Mouse (Mus musculus) forebrain, embryonic 12.5 days (tissue): ENCODE measurements around the gene Tex2. TPM values are rescaled to one million over a fixed set of nuclear protein-coding genes. Genes with fewer than 3 reads are reported as not detected.

Experiments
- ATAC-seq: fragments of 200-750 bp; cut with Nextera tagmentation; 2 replicates; pipeline ENCODE4 v1.8.0; 2017; ENCODE audit warnings: moderate TSS enrichment; ENCODE audit not compliant: low FRiP score
- H3K27ac ChIP-seq: fragments of 300-500 bp; sonication (generic); 2 replicates; pipeline ENCODE4 v1.5.1; 2016; ENCODE audit warnings: mild to moderate bottlenecking
- H3K27me3 ChIP-seq: fragments of 300-500 bp; sonication (generic); 2 replicates; pipeline ENCODE4 v1.6.1; 2016; ENCODE audit warnings: mild to moderate bottlenecking
- H3K36me3 ChIP-seq: fragments of 300-500 bp; sonication (generic); replicated peaks from 2 replicates; pipeline ENCODE4 v1.6.1; 2016; ENCODE audit warnings: mild to moderate bottlenecking
- H3K4me1 ChIP-seq: fragments of 300-500 bp; sonication (generic); 2 replicates; pipeline ENCODE4 v1.6.1; 2016
- H3K4me2 ChIP-seq: fragments of 300-500 bp; sonication (generic); 2 replicates; pipeline ENCODE4 v1.6.1; 2016; ENCODE audit warnings: mild to moderate bottlenecking, moderate library complexity
- H3K4me3 ChIP-seq: fragments of 300-500 bp; sonication (generic); replicated peaks from 2 replicates; pipeline ENCODE4 v1.5.1; 2016; ENCODE audit warnings: mild to moderate bottlenecking
- H3K9ac ChIP-seq: fragments of 300-500 bp; sonication (generic); 2 replicates; pipeline ENCODE4 v1.6.1; 2016; ENCODE audit warnings: mild to moderate bottlenecking
- H3K9me3 ChIP-seq: fragments of 300-500 bp; sonication (generic); 2 replicates; pipeline ENCODE4 v1.6.1; 2016
- WGBS: fragments of 180-500 bp; shearing (Covaris S2); methylation state at CpG from one replicate; pipeline ENCODE4 v1.1.7; 2016; 5-methylcytosine and 5-hydroxymethylcytosine counted together
- polyA plus RNA-seq: library from polyadenylated mRNA; unstranded; fragments of >200 nt; fragmentation: Nextera tagmentation; extraction: Ambion mirVana; gene quantifications from 2 replicates; pipeline ENCODE4 v1.2.1, GENCODE M21; 2016

Tex2 gene
- polyA plus RNA-seq, 1 experiment from 2014 or later = 10.7 TPM

DNA sequence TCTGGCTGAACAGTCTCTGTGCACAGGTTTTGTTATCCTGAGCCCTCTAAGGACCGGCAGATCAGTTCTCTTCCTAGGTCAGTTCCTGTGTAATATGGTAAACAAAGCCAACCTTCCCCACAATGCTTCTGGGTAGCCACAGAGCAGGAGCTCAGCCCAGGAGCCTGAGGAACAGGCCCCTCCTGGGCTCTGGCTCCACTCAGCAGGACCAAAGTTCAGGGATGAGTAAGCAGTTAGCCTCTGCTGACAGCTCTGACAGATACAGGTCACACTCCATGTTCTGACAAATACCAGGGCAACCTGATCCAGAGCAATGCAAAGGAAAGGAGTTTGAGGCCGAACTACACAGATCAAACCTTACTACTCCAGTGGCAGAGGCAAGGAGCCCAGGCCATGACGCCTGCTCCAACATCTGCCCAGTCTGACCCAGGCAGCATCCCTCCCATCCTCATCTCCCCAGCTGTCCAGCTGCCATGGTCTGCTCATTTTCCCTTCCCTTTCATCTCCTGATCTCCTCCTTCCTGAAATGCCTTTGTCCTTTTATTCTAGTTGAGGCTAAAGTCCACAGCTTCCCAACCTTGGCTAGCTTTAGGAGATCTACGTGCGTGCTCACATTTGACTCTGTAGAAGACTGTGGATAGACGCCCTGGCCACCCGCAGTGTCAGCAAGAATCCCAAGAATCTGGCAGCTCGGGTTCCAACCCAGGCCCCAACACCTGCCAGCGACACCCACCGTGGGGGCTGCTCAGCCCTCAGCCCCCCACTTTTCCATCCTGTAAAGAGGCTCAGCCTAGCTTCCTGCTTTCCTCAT lies 57.2 kb downstream of the Tex2 start:
- 62% methylated on average over 10 of the region's 10 CpGs for WGBS
- Histone ChIP-seq H3K9ac (no peak overlapping the region), H3K36me3 (no peaks in the 10 kb centered on the region), H3K4me2 (no peak overlapping the region), H3K9me3 (no peaks in the 10 kb centered on the region), H3K27ac (no peak overlapping the region; the same call in 1 of the 2 replicates), H3K4me1 (peaks cover 16% of the 10 kb centered on the region), H3K27me3 (no peaks in the 10 kb centered on the region), H3K4me3 (no peak overlapping the region)
- no peak for ATAC-seq

DNA sequence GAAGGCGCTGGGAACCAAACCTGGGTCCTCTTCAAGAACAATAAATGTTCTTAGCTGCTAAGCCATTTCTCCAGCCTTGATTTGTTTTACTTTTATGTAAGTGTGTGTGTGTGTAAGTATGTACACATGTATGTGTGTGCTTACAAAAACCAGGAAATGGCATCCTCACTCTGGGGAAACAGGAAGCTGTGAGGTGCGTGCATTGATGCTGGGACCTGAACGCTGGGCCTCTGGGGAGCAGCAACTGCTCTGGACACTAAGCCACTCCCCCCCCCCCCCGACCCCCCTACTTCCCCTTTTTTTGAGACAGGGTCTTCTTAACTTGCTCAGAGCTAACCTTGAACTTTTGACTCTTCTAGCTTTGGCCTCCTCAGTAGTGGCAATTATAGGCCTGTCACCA lies 62.8 kb downstream of the Tex2 start:
- Histone ChIP-seq H3K27me3 (no peaks in the 10 kb centered on the region), H3K4me1 (no peaks in the 10 kb centered on the region), H3K4me2 (no peak overlapping the region), H3K4me3 (no peak overlapping the region), H3K9ac (no peak overlapping the region), H3K27ac (no peak overlapping the region), H3K36me3 (0 out of 2 replicates have a peak, but pooled peaks cover 6% of the 10 kb centered on the region), H3K9me3 (no peaks in the 10 kb centered on the region)
- 88% methylated on average over 4 of the region's 4 CpGs for WGBS
- ATAC-seq = no peak

DNA sequence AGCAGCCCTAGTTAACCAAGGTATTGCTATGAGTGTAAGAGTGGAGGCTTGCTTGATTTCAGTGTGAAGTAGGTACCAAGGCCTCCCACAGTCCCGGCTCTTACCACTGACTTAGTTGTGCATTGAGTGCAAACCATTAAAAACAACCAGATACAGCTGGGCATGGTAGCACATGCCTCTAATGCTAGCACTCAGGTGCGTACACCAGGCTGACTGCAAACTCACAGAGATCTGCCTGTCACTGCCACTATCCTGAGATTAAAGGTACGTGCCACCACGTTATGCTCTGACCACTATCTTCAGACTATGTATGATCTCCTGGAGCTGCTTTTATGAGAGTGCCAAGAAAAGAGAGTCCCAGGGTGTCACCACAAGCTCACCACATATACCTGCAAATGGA lies 67.1 kb downstream of the Tex2 start:
- H3K9ac ChIP-seq = no peak overlapping the region
- no peaks in the 10 kb centered on the region for H3K9me3 ChIP-seq
- no peak for ATAC-seq
- H3K36me3 ChIP-seq = peaks cover 20% of the 10 kb centered on the region; the same call in 1 of the 2 replicates
- 97% methylated on average over 4 of the region's 4 CpGs for WGBS
- no peaks in the 10 kb centered on the region for H3K4me1 ChIP-seq
- H3K27me3 ChIP-seq = no peaks in the 10 kb centered on the region
- no peak overlapping the region for H3K4me2 ChIP-seq
- no peak overlapping the region for H3K4me3 ChIP-seq
- H3K27ac ChIP-seq = no peak overlapping the region

DNA sequence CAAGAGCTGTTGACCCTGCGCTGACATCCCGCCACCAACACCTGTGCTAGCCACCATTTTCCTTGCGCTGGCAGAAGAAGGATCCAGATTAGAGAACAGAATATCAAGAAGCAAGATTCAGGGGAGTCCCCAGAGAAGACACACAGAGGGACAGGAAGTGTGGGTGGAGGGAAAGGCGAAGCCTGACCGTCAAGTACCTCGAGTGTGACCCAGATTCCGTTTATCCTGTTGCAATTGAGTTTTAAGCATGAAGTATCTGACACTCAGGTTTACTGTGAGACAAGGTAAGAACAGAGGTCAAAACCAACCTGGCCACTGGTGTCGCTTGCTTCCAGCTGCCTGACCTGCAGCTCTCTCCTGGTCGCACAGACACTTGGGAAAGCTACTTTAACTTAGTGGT lies 68.3 kb downstream of the Tex2 start:
- H3K4me3 ChIP-seq = no peak overlapping the region
- no peaks in the 10 kb centered on the region for H3K4me1 ChIP-seq
- no peak overlapping the region for H3K4me2 ChIP-seq
- no peak for ATAC-seq
- H3K27me3 ChIP-seq = no peaks in the 10 kb centered on the region
- no peak overlapping the region for H3K27ac ChIP-seq
- H3K9ac ChIP-seq = no peak overlapping the region
- H3K36me3 ChIP-seq = peaks cover 20% of the 10 kb centered on the region; the same call in 1 of the 2 replicates
- WGBS = 95% methylated on average over 9 of the region's 9 CpGs
- no peaks in the 10 kb centered on the region for H3K9me3 ChIP-seq

DNA sequence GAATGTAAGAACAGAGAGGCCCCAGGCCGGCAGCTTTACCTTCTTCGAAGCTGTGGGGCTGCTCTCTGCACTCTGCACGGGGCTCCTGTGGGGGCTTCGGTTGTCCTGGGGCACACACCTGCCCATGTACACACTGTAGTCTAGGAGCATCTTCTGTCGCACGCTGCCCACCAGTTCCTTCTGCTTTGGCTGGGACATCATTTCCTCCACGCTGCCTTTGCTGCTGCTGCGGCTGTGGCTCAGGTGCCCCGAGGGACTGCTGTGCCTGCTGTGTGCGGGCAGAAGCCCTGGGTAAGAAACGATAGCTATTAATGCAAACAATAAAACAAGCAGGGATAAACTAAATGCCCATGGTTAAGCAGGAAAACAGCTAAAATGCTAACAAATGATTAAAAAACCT lies 69.1 kb downstream of the Tex2 start:
- H3K27ac ChIP-seq = no peak overlapping the region
- H3K9ac ChIP-seq = no peak overlapping the region
- no peak overlapping the region for H3K4me3 ChIP-seq
- H3K36me3 ChIP-seq = peaks cover 20% of the 10 kb centered on the region; the same call in 1 of the 2 replicates
- no peak for ATAC-seq
- no peaks in the 10 kb centered on the region for H3K4me1 ChIP-seq
- WGBS = 92% methylated on average over 11 of the region's 11 CpGs
- no peak overlapping the region for H3K4me2 ChIP-seq
- H3K9me3 ChIP-seq = no peaks in the 10 kb centered on the region
- no peaks in the 10 kb centered on the region for H3K27me3 ChIP-seq

DNA sequence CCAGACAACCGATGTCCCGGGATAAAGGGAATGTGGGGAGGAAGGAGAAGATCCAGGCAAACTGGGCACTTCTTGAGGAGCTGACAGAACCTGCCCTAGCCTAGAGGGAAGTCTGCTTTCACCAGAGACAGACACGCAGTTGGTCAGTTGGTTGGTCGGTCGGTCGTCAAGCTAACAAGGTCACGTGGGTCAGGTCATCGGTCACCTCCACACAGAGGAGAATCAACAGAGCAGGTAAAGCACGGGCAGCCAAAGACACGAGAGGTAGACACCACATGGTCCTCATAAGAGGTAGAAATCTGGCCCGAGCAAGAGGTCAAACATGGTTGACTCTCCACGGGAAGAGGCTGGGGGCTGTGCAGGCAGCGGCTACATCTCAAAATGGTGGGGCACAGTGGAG lies 70.2 kb downstream of the Tex2 start:
- no peak overlapping the region for H3K4me2 ChIP-seq
- H3K27ac ChIP-seq = no peak overlapping the region
- no peaks in the 10 kb centered on the region for H3K9me3 ChIP-seq
- no peaks in the 10 kb centered on the region for H3K27me3 ChIP-seq
- no peaks in the 10 kb centered on the region for H3K4me1 ChIP-seq
- peaks cover 20% of the 10 kb centered on the region; the same call in 1 of the 2 replicates for H3K36me3 ChIP-seq
- ATAC-seq = no peak
- no peak overlapping the region for H3K4me3 ChIP-seq
- 93% methylated on average over 13 of the region's 13 CpGs for WGBS
- no peak overlapping the region for H3K9ac ChIP-seq

DNA sequence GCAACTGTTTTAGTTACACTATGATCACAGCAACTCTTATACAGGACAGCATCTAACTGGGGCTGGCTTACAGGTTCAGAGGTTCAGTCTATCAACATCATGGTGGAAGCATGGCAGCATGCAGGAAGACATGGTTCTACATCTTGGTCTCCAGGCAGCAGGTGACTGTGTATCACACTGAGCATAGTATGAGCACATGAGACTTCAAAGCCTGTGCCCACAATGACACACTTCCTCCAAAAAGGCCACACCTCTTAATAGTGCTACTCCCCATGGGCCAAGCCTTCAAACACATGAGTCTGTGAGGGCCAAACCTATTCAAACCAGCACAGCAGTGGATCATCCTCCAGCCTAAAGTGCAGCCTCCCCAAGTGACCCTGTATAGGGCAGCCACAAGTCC lies 70.8 kb downstream of the Tex2 start:
- Histone ChIP-seq H3K36me3 (peaks cover 20% of the 10 kb centered on the region; the same call in 1 of the 2 replicates), H3K4me2 (no peak overlapping the region), H3K27ac (no peak overlapping the region), H3K4me3 (no peak overlapping the region), H3K9me3 (no peaks in the 10 kb centered on the region), H3K27me3 (no peaks in the 10 kb centered on the region), H3K9ac (no peak overlapping the region), H3K4me1 (no peaks in the 10 kb centered on the region)
- ATAC-seq = no peak

DNA sequence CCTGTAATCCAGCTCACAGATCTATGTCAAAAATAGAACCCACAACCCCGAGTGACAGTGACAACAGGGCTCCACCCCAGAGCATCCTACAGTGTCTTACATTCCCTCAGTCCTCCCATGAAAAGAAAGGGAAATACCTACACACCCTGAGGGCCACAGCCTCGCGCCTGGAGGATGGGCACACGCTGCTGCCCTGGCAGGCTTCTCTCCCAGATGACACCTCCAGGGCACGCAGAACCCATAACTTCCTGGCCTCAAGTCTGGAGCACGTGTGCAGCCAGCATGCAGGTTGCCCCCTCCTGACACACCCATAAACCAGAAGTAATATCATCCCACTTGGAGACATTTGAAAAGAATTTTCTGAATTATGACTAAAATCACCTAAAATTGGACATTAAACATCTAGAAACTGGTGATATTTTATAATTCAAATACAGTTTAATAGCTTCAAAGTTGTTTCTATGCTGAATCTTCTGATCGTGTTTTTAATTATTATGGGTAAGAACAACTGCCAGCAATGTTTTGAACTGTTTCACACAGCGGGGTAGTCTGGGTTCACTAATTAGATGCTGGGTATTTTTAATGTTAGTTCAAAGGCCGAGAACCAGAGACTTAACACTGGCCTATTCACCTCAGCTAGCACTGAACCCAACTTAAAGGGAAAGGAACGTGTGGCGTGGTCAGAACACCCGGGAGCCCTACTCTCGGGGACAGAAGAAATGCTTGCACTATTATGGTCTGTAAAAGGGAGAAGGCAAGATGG lies 72.5 kb downstream of the Tex2 start:
- H3K9ac ChIP-seq = no peak overlapping the region
- no peak overlapping the region for H3K27ac ChIP-seq
- WGBS = 72% methylated on average over 13 of the region's 13 CpGs
- H3K4me2 ChIP-seq = no peak overlapping the region
- H3K9me3 ChIP-seq = no peaks in the 10 kb centered on the region
- H3K4me1 ChIP-seq = peaks cover 13% of the 10 kb centered on the region; the same call in 1 of the 2 replicates
- no peak for ATAC-seq
- no peak overlapping the region for H3K4me3 ChIP-seq
- peaks cover 16% of the 10 kb centered on the region; the same call in 1 of the 2 replicates for H3K36me3 ChIP-seq
- no peaks in the 10 kb centered on the region for H3K27me3 ChIP-seq

DNA sequence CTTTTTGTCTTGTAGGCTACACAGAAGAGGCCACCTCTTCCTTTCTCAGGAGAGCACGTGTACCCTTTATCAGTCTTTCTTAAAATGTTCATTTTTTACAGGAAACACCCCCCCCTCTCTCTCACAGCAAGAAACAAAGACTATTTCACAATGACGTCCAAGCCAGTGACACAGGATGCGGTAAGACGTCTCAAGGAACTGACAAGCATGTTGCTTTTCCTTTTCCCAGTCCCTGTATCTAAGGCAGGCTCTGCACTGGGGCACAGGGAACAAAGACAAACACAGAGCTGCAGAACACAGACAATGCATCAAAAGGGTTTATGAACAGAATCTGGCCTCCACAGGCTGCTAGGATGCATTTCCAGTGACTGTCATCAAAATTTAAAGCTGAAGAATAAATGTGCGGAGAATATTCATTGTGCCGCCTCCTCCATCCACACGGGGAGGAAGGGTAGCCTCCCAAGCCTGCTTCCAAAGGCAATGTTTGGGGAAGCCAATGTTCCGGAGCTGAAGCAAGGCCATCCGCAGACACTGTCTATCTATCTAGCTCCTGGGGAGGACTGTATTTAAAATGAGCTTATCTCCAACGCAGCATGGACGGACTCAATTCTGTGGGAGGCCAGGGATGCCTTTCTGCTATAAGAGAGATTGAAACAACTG lies 76.8 kb downstream of the Tex2 start:
- Histone ChIP-seq H3K4me2 (no peak overlapping the region), H3K9ac (no peak overlapping the region), H3K27me3 (no peaks in the 10 kb centered on the region), H3K36me3 (no peaks in the 10 kb centered on the region), H3K4me1 (peaks cover 13% of the 10 kb centered on the region; the same call in 1 of the 2 replicates), H3K9me3 (no peaks in the 10 kb centered on the region), H3K4me3 (no peak overlapping the region), H3K27ac (peak overlapping the region; percentile 53)
- 66% methylated on average over 11 of the region's 11 CpGs for WGBS
- no peak for ATAC-seq

DNA sequence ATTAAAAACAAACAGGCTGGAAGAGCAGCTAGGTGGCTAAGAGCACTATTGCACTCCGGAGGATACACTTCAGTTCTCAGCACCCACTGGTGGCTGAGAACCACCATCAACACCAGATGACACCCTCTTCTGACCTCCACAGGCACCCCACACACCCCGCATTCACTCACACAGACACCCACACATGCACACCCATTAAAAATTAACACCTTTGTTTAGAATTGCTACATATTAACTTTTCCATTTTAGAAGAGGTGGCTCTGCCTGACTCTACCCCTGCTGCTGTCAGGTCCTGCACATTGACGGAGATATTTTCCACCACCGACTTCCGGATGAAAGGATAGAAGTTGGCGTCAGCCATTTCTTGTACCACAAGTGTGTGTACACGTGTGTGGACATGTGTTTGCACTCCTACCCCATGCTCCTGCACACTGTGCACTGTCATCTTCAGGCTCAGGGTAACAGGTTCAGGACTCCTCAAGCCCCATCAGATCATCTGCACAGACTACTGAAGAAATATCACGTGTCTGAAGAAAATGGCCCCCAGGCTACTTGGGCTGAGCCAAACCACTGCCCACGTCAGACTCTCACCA lies 77.5 kb downstream of the Tex2 start:
- no peaks in the 10 kb centered on the region for H3K9me3 ChIP-seq
- H3K27ac ChIP-seq = peak overlapping the region; percentile 53; the same call in 1 of the 2 replicates
- no peak overlapping the region for H3K4me3 ChIP-seq
- ATAC-seq = no peak
- 94% methylated on average over 9 of the region's 9 CpGs for WGBS
- H3K4me2 ChIP-seq = no peak overlapping the region
- H3K9ac ChIP-seq = no peak overlapping the region
- H3K27me3 ChIP-seq = no peaks in the 10 kb centered on the region
- peaks cover 13% of the 10 kb centered on the region; the same call in 1 of the 2 replicates for H3K4me1 ChIP-seq
- no peaks in the 10 kb centered on the region for H3K36me3 ChIP-seq

DNA sequence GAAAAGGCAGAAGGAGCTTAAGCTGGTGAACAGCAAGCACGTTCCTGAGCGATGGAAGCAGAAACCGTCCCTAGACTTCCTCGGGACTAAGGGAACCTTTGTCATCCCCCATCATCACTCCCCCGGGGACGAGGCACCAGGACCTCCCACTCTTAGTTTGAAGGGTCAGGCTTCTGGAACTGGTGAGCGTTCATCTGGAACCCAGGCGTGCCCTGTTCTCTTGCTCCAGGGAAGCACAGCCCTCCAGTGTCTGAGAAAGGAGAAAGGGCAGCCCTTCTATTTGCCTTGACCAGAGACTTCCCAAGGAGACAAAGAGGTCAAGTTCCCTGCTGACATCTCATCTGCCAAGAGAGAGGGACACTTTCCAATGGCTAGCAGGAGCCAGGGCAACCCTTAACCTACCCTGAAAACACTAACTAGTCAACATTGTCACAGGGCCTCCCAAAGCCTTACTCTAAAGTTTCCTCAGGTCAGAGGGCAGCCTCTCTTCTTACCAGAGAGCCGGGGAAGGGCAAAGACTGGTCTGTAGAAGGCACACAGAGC lies 80.9 kb downstream of the Tex2 start:
- ATAC-seq = no peak
- H3K27me3 ChIP-seq = no peaks in the 10 kb centered on the region
- no peaks in the 10 kb centered on the region for H3K9me3 ChIP-seq
- 77% methylated on average over 9 of the region's 9 CpGs for WGBS
- peaks cover 13% of the 10 kb centered on the region; the same call in 1 of the 2 replicates for H3K4me1 ChIP-seq
- H3K9ac ChIP-seq = no peak overlapping the region
- H3K4me3 ChIP-seq = no peak overlapping the region
- no peaks in the 10 kb centered on the region for H3K36me3 ChIP-seq
- H3K4me2 ChIP-seq = no peak overlapping the region
- no peak overlapping the region for H3K27ac ChIP-seq

DNA sequence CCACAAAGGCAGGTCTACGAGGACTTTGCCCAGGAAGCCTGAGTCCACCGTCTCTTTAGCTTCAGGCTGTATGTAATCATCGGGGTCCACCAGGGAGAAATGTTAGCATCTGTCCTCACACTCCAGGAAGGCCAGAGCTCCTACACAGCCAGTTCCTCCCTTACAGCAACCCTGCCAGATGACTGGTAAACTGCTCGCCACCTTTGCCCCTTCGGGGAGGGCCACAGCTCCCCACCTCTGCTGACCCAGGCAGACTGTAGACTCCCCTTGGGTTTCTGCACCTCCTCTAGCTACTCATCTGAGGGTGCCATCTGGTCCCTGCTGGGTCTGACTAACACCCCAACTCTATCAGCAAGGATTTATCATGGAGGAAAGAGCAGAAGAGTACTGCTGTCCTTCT lies 83.4 kb downstream of the Tex2 start:
- WGBS = 88% methylated on average over 5 of the region's 5 CpGs
- ATAC-seq = no peak

More for the DNA sequence above, 83.4 kb downstream of the Tex2 start:
- H3K4me1 ChIP-seq = peaks cover 5% of the 10 kb centered on the region; the same call in 1 of the 2 replicates
- peaks cover 1% of the 10 kb centered on the region; the same call in 1 of the 2 replicates for H3K27me3 ChIP-seq
- no peak overlapping the region for H3K9ac ChIP-seq
- no peaks in the 10 kb centered on the region for H3K36me3 ChIP-seq
- H3K9me3 ChIP-seq = no peaks in the 10 kb centered on the region
- no peak overlapping the region for H3K4me3 ChIP-seq
- H3K27ac ChIP-seq = no peak overlapping the region
- H3K4me2 ChIP-seq = no peak overlapping the region
